Mouse (Mus musculus): Measurements from ENCODE around the gene Cmss1. TPM values are rescaled to one million over a fixed set of nuclear protein-coding genes. Genes with fewer than 3 reads are reported as not detected.

The Cmss1 gene
- polyA plus RNA-seq, 1 experiment from 2014 or later = 48.3 TPM

GRCm38 (mm10) chr16:57445096-57446094, 161.3 kb downstream of the Cmss1 start:
- Histone ChIP-seq H3K4me1 (peaks cover 15% of the 10 kb centered on the region), H3K36me3 (no peaks in the 10 kb centered on the region), H3K9ac (no peak overlapping the region), H3K4me3 (replicated peaks) (no peak overlapping the region), H3K9me3 (replicated peaks) (no peaks in the 10 kb centered on the region), H3K27me3 (no peaks in the 10 kb centered on the region), H3K27ac (replicated peaks) (no peak overlapping the region), H3K4me2 (replicated peaks) (no peak overlapping the region)
- no peak for ATAC-seq (ENCODE audit: insufficient number of reproducible peaks, low FRiP score, low TSS enrichment, low read depth)
- 57% methylated on average over 10 of the region's 10 CpGs for WGBS

- Histone ChIP-seq H3K4me3 (replicated peaks) (no peak overlapping the region), H3K27me3 (no peaks in the 10 kb centered on the region), H3K27ac (replicated peaks) (no peak overlapping the region), H3K9me3 (replicated peaks) (no peaks in the 10 kb centered on the region), H3K36me3 (no peaks in the 10 kb centered on the region), H3K9ac (no peak overlapping the region), H3K4me2 (replicated peaks) (no peak overlapping the region), H3K4me1 (peaks cover 25% of the 10 kb centered on the region)
- 71% methylated on average over 10 of the region's 10 CpGs for WGBS
- no peak for ATAC-seq (ENCODE audit: insufficient number of reproducible peaks, low FRiP score, low TSS enrichment, low read depth)
Observed at GRCm38 (mm10) chr16:57440706-57441437, 165.8 kb downstream of the Cmss1 start.

- Histone ChIP-seq H3K4me3 (replicated peaks) (no peak overlapping the region), H3K9me3 (replicated peaks) (no peaks in the 10 kb centered on the region), H3K9ac (no peak overlapping the region), H3K27ac (replicated peaks) (peak overlapping the region; percentile 87), H3K36me3 (no peaks in the 10 kb centered on the region), H3K4me1 (peaks cover 25% of the 10 kb centered on the region), H3K4me2 (replicated peaks) (no peak overlapping the region), H3K27me3 (no peaks in the 10 kb centered on the region)
- ATAC-seq (ENCODE audit: insufficient number of reproducible peaks, low FRiP score, low TSS enrichment, low read depth) = no peak
- 63% methylated on average over 11 of the region's 11 CpGs for WGBS
Observed at GRCm38 (mm10) chr16:57439206-57439605, 167.5 kb downstream of the Cmss1 start.

- Histone ChIP-seq H3K9me3 (replicated peaks) (no peaks in the 10 kb centered on the region), H3K4me3 (replicated peaks) (no peak overlapping the region), H3K27me3 (no peaks in the 10 kb centered on the region), H3K36me3 (no peaks in the 10 kb centered on the region), H3K9ac (no peak overlapping the region), H3K4me2 (replicated peaks) (0 out of 2 replicates have a peak overlapping the region, but pooled peaks have one; percentile 8), H3K27ac (replicated peaks) (peak overlapping the region; percentile 87), H3K4me1 (peaks cover 25% of the 10 kb centered on the region)
- 32% methylated on average over 5 of the region's 5 CpGs for WGBS
- 0 out of 2 replicates have a peak, but pooled peaks have one; percentile 60 for ATAC-seq (ENCODE audit: insufficient number of reproducible peaks, low FRiP score, low TSS enrichment, low read depth)
Observed at GRCm38 (mm10) chr16:57438288-57438685, 168.4 kb downstream of the Cmss1 start.

- Histone ChIP-seq H3K4me2 (replicated peaks) (peak overlapping the region; percentile 8; the same call in 1 of the 2 replicates), H3K27me3 (no peaks in the 10 kb centered on the region), H3K27ac (replicated peaks) (peak overlapping the region; percentile 87), H3K36me3 (no peaks in the 10 kb centered on the region), H3K4me1 (peaks cover 25% of the 10 kb centered on the region), H3K9ac (no peak overlapping the region), H3K4me3 (replicated peaks) (no peak overlapping the region), H3K9me3 (replicated peaks) (no peaks in the 10 kb centered on the region)
- 24% methylated on average over 11 of the region's 11 CpGs for WGBS
- peak; percentile 74 for ATAC-seq (ENCODE audit: insufficient number of reproducible peaks, low FRiP score, low TSS enrichment, low read depth)
Observed at GRCm38 (mm10) chr16:57437523-57438287, 169.0 kb downstream of the Cmss1 start.

GRCm38 (mm10) chr16:57434640-57435039, 172.0 kb downstream of the Cmss1 start:
- peaks cover 22% of the 10 kb centered on the region for H3K4me1 ChIP-seq
- no peak overlapping the region for H3K27ac ChIP-seq (replicated peaks)
- H3K9ac ChIP-seq = no peak overlapping the region
- H3K4me2 ChIP-seq (replicated peaks) = no peak overlapping the region
- H3K4me3 ChIP-seq (replicated peaks) = no peak overlapping the region
- H3K27me3 ChIP-seq = no peaks in the 10 kb centered on the region
- ATAC-seq (ENCODE audit: insufficient number of reproducible peaks, low FRiP score, low TSS enrichment, low read depth) = no peak
- H3K9me3 ChIP-seq (replicated peaks) = no peaks in the 10 kb centered on the region
- H3K36me3 ChIP-seq = no peaks in the 10 kb centered on the region
- 75% methylated on average over 3 of the region's 3 CpGs for WGBS

GRCm38 (mm10) chr16:57433671-57434070, 173.0 kb downstream of the Cmss1 start:
- no peak overlapping the region for H3K9ac ChIP-seq
- H3K4me1 ChIP-seq = peaks cover 21% of the 10 kb centered on the region
- 86% methylated on average over 6 of the region's 6 CpGs for WGBS
- H3K36me3 ChIP-seq = no peaks in the 10 kb centered on the region
- no peak overlapping the region for H3K27ac ChIP-seq (replicated peaks)
- H3K4me2 ChIP-seq (replicated peaks) = no peak overlapping the region
- H3K4me3 ChIP-seq (replicated peaks) = no peak overlapping the region
- H3K27me3 ChIP-seq = no peaks in the 10 kb centered on the region
- no peak for ATAC-seq (ENCODE audit: insufficient number of reproducible peaks, low FRiP score, low TSS enrichment, low read depth)
- H3K9me3 ChIP-seq (replicated peaks) = no peaks in the 10 kb centered on the region

GRCm38 (mm10) chr16:57433173-57433572, 173.5 kb downstream of the Cmss1 start:
- ATAC-seq (ENCODE audit: insufficient number of reproducible peaks, low FRiP score, low TSS enrichment, low read depth) = no peak
- H3K9ac ChIP-seq = no peak overlapping the region
- 64% methylated on average over 4 of the region's 4 CpGs for WGBS

GRCm38 (mm10) chr16:57431294-57431693, 175.4 kb downstream of the Cmss1 start:
- Histone ChIP-seq H3K27ac (replicated peaks) (no peak overlapping the region), H3K9ac (no peak overlapping the region), H3K36me3 (no peaks in the 10 kb centered on the region), H3K9me3 (replicated peaks) (no peaks in the 10 kb centered on the region), H3K4me3 (replicated peaks) (no peak overlapping the region), H3K27me3 (no peaks in the 10 kb centered on the region), H3K4me1 (peaks cover 25% of the 10 kb centered on the region; the same call in 1 of the 2 replicates), H3K4me2 (replicated peaks) (no peak overlapping the region)
- no peak for ATAC-seq (ENCODE audit: insufficient number of reproducible peaks, low FRiP score, low TSS enrichment, low read depth)
- WGBS = 88% methylated on average over 3 of the region's 3 CpGs

More at GRCm38 (mm10) chr16:57433173-57433572, 173.5 kb downstream of the Cmss1 start:
- Histone ChIP-seq H3K4me3 (replicated peaks) (no peak overlapping the region), H3K27ac (replicated peaks) (no peak overlapping the region), H3K4me1 (peaks cover 16% of the 10 kb centered on the region), H3K4me2 (replicated peaks) (no peak overlapping the region), H3K27me3 (no peaks in the 10 kb centered on the region), H3K36me3 (no peaks in the 10 kb centered on the region), H3K9me3 (replicated peaks) (no peaks in the 10 kb centered on the region)

- Histone ChIP-seq H3K27ac (replicated peaks) (no peak overlapping the region), H3K4me3 (replicated peaks) (no peak overlapping the region), H3K4me1 (peaks cover 25% of the 10 kb centered on the region; the same call in 1 of the 2 replicates), H3K9ac (no peak overlapping the region), H3K36me3 (no peaks in the 10 kb centered on the region), H3K4me2 (replicated peaks) (no peak overlapping the region), H3K9me3 (replicated peaks) (no peaks in the 10 kb centered on the region), H3K27me3 (no peaks in the 10 kb centered on the region)
- WGBS = 56% methylated on average over 5 of the region's 5 CpGs
- ATAC-seq (ENCODE audit: insufficient number of reproducible peaks, low FRiP score, low TSS enrichment, low read depth) = no peak
Observed at GRCm38 (mm10) chr16:57428977-57429376, 177.7 kb downstream of the Cmss1 start.

Data from embryonic facial prominence, embryonic 15.5 days (tissue).